Mouse (Mus musculus): ENCODE data around the gene Ntn3. TPM values are rescaled to one million over a fixed set of nuclear protein-coding genes. Genes with fewer than 3 reads are reported as not detected.
A peak's percentile ranks its signal among the peaks of the same experiment; 100 is the strongest.

Gene Ntn3
- total RNA-seq (2015) (0.11 TPM in 1 of 2 replicates, not detected in the other), total RNA-seq (2017) (0.08 TPM in 1 of 2 replicates, not detected in the other)

- ATAC-seq (ENCODE audit: poor library complexity, severe bottlenecking) = no peak
Observed at GRCm38 (mm10) chr17:24209043-24209915, at the start of gene Ntn3. Gene Ntn3 (minus strand): TSS chr17:24209531.

- no peak for ATAC-seq (ENCODE audit: poor library complexity, severe bottlenecking)
Observed at GRCm38 (mm10) chr17:24258981-24259380, 49.6 kb upstream of the Ntn3 start.

GRCm38 (mm10) chr17:24252329-24252728, 43.0 kb upstream of the Ntn3 start:
- no peak for ATAC-seq (ENCODE audit: poor library complexity, severe bottlenecking)

- ATAC-seq (ENCODE audit: poor library complexity, severe bottlenecking) = peak; percentile 97
Observed at GRCm38 (mm10) chr17:24251320-24252069, 42.2 kb upstream of the Ntn3 start, which contains the start of gene Ccnf. Gene Ccnf (minus strand): TSS chr17:24251484.

GRCm38 (mm10) chr17:24250988-24251319, 41.6 kb upstream of the Ntn3 start:
- no peak for ATAC-seq (ENCODE audit: poor library complexity, severe bottlenecking)

GRCm38 (mm10) chr17:24248641-24249040, 39.3 kb upstream of the Ntn3 start:
- no peak for ATAC-seq (ENCODE audit: poor library complexity, severe bottlenecking)

GRCm38 (mm10) chr17:24244061-24244460, 34.7 kb upstream of the Ntn3 start:
- ATAC-seq (ENCODE audit: poor library complexity, severe bottlenecking) = no peak

GRCm38 (mm10) chr17:24243311-24243969, 34.1 kb upstream of the Ntn3 start:
- peak; percentile 64; the same call in 1 of the 2 replicates for ATAC-seq (ENCODE audit: poor library complexity, severe bottlenecking)

GRCm38 (mm10) chr17:24236921-24237320, 27.6 kb upstream of the Ntn3 start:
- no peak for ATAC-seq (ENCODE audit: poor library complexity, severe bottlenecking)

GRCm38 (mm10) chr17:24236479-24236878, 27.1 kb upstream of the Ntn3 start:
- no peak for ATAC-seq (ENCODE audit: poor library complexity, severe bottlenecking)

GRCm38 (mm10) chr17:24227941-24228340, 18.6 kb upstream of the Ntn3 start:
- no peak for ATAC-seq (ENCODE audit: poor library complexity, severe bottlenecking)

- no peak for ATAC-seq (ENCODE audit: poor library complexity, severe bottlenecking)
Observed at GRCm38 (mm10) chr17:24226721-24227120, 17.4 kb upstream of the Ntn3 start.

- ATAC-seq (ENCODE audit: poor library complexity, severe bottlenecking) = no peak
Observed at GRCm38 (mm10) chr17:24225851-24226250, 16.5 kb upstream of the Ntn3 start.

- ATAC-seq (ENCODE audit: poor library complexity, severe bottlenecking) = no peak
Observed at GRCm38 (mm10) chr17:24224741-24225140, 15.4 kb upstream of the Ntn3 start.

- no peak for ATAC-seq (ENCODE audit: poor library complexity, severe bottlenecking)
Observed at GRCm38 (mm10) chr17:24223513-24223912, 14.2 kb upstream of the Ntn3 start.

GRCm38 (mm10) chr17:24222653-24223052, 13.3 kb upstream of the Ntn3 start:
- ATAC-seq (ENCODE audit: poor library complexity, severe bottlenecking) = no peak

GRCm38 (mm10) chr17:24220435-24221411, 11.4 kb upstream of the Ntn3 start, which contains the start of gene Tedc2:
Gene Tedc2 (minus strand): TSS chr17:24220851.
- ATAC-seq (ENCODE audit: poor library complexity, severe bottlenecking) = peak; percentile 98

GRCm38 (mm10) chr17:24216836-24217235, 7.5 kb upstream of the Ntn3 start:
- no peak for ATAC-seq (ENCODE audit: poor library complexity, severe bottlenecking)

- no peak for ATAC-seq (ENCODE audit: poor library complexity, severe bottlenecking)
Observed at GRCm38 (mm10) chr17:24213186-24213585, 3.9 kb upstream of the Ntn3 start.

GRCm38 (mm10) chr17:24212441-24213018, 3.2 kb upstream of the Ntn3 start:
- ATAC-seq (ENCODE audit: poor library complexity, severe bottlenecking) = no peak
